Mouse (Mus musculus) neural tube, embryonic 12.5 days (tissue): ENCODE measurements around the gene St6galnac4. TPM values are rescaled to one million over a fixed set of nuclear protein-coding genes. Genes with fewer than 3 reads are reported as not detected.
A peak's percentile ranks its signal among the peaks of the same experiment; 100 is the strongest.

Source experiments
- ATAC-seq: fragments of 200-750 bp; cut with Nextera tagmentation; 2 replicates; pipeline ENCODE4 v1.8.0; 2017; ENCODE audit warnings: low read depth, mild to moderate bottlenecking, moderate TSS enrichment, moderate library complexity; ENCODE audit not compliant: low FRiP score
- H3K27ac ChIP-seq: fragments of 300-500 bp; sonication (generic); 2 replicates; pipeline ENCODE4 v1.5.1; 2016
- H3K27me3 ChIP-seq: fragments of 300-500 bp; sonication (generic); replicated peaks from 2 replicates; pipeline ENCODE4 v1.6.1; 2016; ENCODE audit warnings: mild to moderate bottlenecking
- H3K36me3 ChIP-seq: fragments of 300-500 bp; sonication (generic); 2 replicates; pipeline ENCODE4 v1.6.1; 2016; ENCODE audit warnings: mild to moderate bottlenecking
- H3K4me1 ChIP-seq: fragments of 300-500 bp; sonication (generic); 2 replicates; pipeline ENCODE4 v1.6.1; 2016
- H3K4me2 ChIP-seq: fragments of 300-500 bp; sonication (generic); replicated peaks from 2 replicates; pipeline ENCODE4 v1.6.1; 2016; ENCODE audit warnings: mild to moderate bottlenecking
- H3K4me3 ChIP-seq: fragments of 300-500 bp; sonication (generic); 2 replicates; pipeline ENCODE4 v1.5.1; 2016
- H3K9ac ChIP-seq: fragments of 300-500 bp; sonication (generic); 2 replicates; pipeline ENCODE4 v1.6.1; 2016; ENCODE audit warnings: mild to moderate bottlenecking
- H3K9me3 ChIP-seq: fragments of 300-500 bp; sonication (generic); 2 replicates; pipeline ENCODE4 v1.6.1; 2016; ENCODE audit warnings: mild to moderate bottlenecking
- WGBS: fragments of 180-500 bp; shearing (Covaris S2); methylation state at CpG from one replicate; pipeline ENCODE4 v1.1.7; 2016; 5-methylcytosine and 5-hydroxymethylcytosine counted together
- polyA plus RNA-seq: library from polyadenylated mRNA; unstranded; fragments of >200 nt; fragmentation: Nextera tagmentation; extraction: Ambion mirVana; gene quantifications from 2 replicates; pipeline ENCODE4 v1.2.1, GENCODE M21; 2016

The St6galnac4 gene
- polyA plus RNA-seq, 1 experiment from 2014 or later: 21.4 TPM

DNA sequence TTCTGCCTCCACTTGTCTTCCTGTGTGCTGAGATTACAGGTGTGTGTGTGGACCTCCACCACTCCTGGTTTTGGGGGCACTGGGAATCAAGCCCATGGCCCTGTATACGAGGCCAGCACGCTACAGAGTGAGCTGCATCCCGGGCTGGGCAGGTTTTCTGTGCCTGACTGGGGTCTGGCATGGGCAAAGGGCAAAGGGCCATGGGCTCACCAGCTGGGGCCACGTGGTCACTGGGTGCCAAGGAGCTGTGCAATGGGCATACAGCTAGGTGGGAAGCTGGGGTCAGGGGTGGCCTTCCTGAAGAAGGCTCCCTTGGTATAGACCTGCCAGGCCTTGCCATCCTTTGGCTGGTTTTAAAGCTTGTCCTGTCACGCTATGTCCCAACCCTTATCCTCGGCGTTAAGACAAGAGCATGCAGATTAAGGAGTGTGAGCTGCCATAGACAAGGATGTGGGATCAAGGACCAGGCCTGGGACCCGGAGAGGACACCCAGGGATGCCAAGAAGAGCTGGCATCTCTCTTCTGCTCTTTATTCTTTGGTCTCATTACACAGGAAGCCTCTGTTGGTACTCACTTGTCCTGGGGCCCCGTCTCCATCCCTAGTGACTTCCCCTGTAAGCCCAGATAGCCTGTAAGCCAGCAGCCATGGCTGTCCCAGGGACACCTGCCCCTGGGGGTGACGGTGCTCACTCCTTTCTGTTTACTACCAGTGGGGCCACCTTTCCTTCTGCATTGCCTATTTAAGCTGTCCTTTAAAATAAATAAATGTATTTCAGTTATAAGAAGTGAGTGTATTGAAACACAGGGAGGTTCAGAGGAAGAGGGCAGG lies 47.6 kb downstream of the St6galnac4 start:
- Histone ChIP-seq H3K4me3 (no peak overlapping the region), H3K27ac (no peak overlapping the region), H3K27me3 (no peaks in the 10 kb centered on the region), H3K4me1 (peaks cover 9% of the 10 kb centered on the region), H3K4me2 (no peak overlapping the region), H3K36me3 (0 out of 2 replicates have a peak, but pooled peaks cover 4% of the 10 kb centered on the region), H3K9me3 (no peaks in the 10 kb centered on the region), H3K9ac (no peak overlapping the region)
- ATAC-seq: no peak
- 81% methylated on average over 10 of the region's 10 CpGs for WGBS

DNA sequence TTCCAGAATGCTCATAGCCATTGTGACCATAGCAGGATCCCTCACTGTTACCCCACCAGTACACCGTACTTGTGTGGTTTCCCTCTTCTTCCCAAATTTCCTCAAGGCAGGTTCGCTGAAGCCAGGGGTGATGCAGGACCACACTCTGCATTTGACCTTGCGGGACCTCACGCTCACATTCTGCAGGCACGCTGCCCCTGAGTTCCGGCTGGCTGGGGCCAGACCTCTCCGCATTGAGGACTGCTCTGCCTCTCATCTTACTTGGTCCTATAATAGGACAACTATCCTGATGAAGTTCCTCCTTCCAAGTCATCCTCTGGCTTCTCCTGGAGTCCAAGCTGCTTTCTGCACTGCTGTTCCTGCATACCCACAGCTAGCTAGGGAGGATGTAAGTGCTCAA lies 49.7 kb downstream of the St6galnac4 start:
- no peak overlapping the region for H3K4me3 ChIP-seq
- ATAC-seq: no peak
- no peak overlapping the region for H3K9ac ChIP-seq
- H3K4me2 ChIP-seq: no peak overlapping the region
- 92% methylated on average over 7 of the region's 7 CpGs for WGBS
- no peak overlapping the region for H3K27ac ChIP-seq
- peaks cover 7% of the 10 kb centered on the region for H3K4me1 ChIP-seq
- no peaks in the 10 kb centered on the region for H3K9me3 ChIP-seq
- H3K27me3 ChIP-seq: no peaks in the 10 kb centered on the region
- 0 out of 2 replicates have a peak, but pooled peaks cover 4% of the 10 kb centered on the region for H3K36me3 ChIP-seq

DNA sequence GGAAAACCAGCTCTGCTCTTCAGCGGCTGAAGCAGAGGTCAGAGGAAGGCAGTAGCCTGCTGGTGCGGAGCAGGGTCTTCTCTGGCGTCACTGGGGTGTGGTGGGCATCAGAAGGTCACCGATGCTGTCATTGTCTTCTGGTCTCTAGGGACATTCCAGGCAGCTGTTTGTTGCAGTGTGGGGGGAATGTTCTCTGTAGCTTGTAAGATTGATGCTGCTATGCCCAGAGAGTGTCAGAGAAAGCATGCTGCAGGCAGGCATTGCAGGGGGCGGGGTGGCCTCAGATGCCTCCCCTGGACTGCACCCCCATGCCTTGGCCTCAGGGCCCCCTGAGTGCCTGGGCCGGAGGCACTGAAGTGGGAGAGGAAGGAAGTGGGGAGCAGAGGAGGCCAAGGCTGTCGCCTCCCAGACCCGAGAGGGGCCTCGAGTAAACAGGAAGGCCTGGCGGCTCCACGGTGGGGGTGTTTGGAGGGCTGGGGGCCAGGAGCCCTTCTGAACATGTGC lies 50.9 kb downstream of the St6galnac4 start:
- no peak overlapping the region for H3K27ac ChIP-seq
- peaks cover 7% of the 10 kb centered on the region for H3K4me1 ChIP-seq
- no peaks in the 10 kb centered on the region for H3K27me3 ChIP-seq
- no peak overlapping the region for H3K4me2 ChIP-seq
- ATAC-seq: no peak
- WGBS: 33% methylated on average over 11 of the region's 11 CpGs
- no peaks in the 10 kb centered on the region for H3K9me3 ChIP-seq
- 0 out of 2 replicates have a peak, but pooled peaks cover 4% of the 10 kb centered on the region for H3K36me3 ChIP-seq
- no peak overlapping the region for H3K4me3 ChIP-seq
- H3K9ac ChIP-seq: no peak overlapping the region; the same call in 1 of the 2 replicates

DNA sequence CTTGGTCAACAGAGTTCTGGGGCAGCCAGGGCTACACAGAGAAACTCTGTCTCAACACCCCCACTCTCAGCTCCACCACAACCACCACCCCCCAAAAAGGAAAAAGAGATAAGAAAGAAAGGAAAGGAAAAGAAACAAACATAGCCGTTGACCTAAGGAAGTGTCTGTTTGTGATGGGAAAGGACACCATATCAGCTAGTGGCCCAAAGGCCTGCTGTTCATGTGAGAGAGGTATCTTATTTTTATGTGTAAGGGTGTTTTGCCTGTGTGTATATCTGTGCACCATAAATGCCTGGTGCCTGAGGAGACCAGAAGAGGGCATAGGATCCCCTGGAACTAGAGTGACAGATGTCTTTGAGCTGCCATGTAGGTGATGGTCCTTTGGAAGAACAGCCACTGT lies 52.7 kb downstream of the St6galnac4 start:
- 81% methylated on average over 1 of the region's 1 CpGs for WGBS
- H3K27ac ChIP-seq: no peak overlapping the region

DNA sequence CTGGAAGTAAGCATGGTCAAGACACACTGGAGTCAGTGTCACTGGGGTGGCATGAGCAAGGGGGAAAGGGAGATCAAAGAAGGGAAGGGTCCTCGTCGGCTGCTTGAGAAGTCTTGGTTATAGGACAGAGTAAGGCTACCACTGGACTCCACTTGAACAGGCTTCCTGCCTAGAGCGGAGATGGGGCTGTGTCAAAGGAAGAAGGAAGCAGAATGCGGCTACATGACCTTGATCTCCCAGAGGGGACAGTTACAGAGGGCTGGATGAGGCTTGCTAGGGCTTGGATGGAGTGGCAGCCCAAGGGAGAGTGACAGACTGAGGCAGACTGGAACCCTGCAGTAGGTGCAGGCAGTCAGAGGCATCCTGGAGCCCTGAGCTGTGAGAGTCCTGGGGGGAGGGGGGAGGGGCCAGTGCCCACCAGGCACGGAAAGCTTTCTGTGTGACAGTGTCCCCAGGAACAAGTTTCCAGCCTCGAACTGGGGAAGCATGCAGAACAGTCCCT lies 53.7 kb downstream of the St6galnac4 start:
- ATAC-seq: no peak
- H3K27ac ChIP-seq: no peak overlapping the region
- peaks cover 7% of the 10 kb centered on the region for H3K4me1 ChIP-seq
- H3K4me2 ChIP-seq: no peak overlapping the region
- H3K27me3 ChIP-seq: no peaks in the 10 kb centered on the region
- H3K9ac ChIP-seq: no peak overlapping the region
- 63% methylated on average over 6 of the region's 6 CpGs for WGBS
- no peaks in the 10 kb centered on the region for H3K36me3 ChIP-seq
- no peaks in the 10 kb centered on the region for H3K9me3 ChIP-seq
- H3K4me3 ChIP-seq: no peak overlapping the region

More for the DNA sequence above, 52.7 kb downstream of the St6galnac4 start:
- no peak overlapping the region for H3K4me3 ChIP-seq
- H3K9ac ChIP-seq: no peak overlapping the region
- H3K4me1 ChIP-seq: peaks cover 7% of the 10 kb centered on the region
- H3K36me3 ChIP-seq: 0 out of 2 replicates have a peak, but pooled peaks cover 1% of the 10 kb centered on the region
- H3K4me2 ChIP-seq: no peak overlapping the region
- no peaks in the 10 kb centered on the region for H3K9me3 ChIP-seq
- ATAC-seq: no peak
- no peaks in the 10 kb centered on the region for H3K27me3 ChIP-seq

DNA sequence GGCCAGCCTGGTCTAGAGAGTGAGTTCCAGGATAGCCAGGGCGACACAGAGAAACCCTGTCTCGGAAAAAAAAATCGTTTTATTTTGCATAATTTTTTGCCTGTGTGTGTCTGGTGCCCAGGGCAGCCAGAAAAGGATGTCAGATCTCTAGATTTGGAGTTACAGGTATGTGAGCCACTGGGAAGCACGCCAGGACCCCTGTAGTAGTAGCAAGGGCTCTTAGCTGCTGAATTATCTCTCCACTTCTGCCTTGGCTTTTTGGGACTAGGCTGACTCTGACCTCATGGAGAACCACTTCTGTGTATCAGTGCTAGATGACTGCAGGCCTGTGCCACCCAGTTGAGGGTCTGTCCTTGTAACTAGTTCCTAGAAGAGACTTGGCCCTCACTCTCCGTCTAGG lies 54.9 kb downstream of the St6galnac4 start:
- Histone ChIP-seq H3K27ac (no peak overlapping the region), H3K27me3 (no peaks in the 10 kb centered on the region), H3K4me2 (no peak overlapping the region), H3K36me3 (no peaks in the 10 kb centered on the region), H3K9me3 (no peaks in the 10 kb centered on the region), H3K4me3 (no peak overlapping the region), H3K4me1 (peaks cover 10% of the 10 kb centered on the region), H3K9ac (no peak overlapping the region)
- 84% methylated on average over 5 of the region's 5 CpGs for WGBS
- ATAC-seq: no peak

DNA sequence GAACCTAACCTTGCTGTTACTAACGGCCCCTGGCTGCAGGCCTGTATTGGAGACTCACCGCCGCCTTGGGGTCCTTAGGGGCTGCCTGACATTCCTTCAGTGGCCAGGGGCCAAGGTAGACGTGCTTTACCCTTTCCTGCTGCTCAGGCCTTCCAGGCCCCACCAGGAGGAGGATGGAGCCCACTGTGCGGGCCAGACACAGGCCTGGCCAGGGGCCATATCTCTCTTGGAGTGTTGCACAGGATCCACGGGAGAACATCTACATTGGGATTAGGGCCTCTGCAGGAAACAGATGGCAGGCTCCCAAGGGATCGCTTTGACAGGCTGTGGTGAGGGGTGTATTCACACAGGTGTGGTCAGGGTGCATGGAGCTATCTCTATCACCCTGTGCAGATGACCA lies 55.9 kb downstream of the St6galnac4 start:
- Histone ChIP-seq H3K4me3 (no peak overlapping the region), H3K4me2 (no peak overlapping the region), H3K36me3 (no peaks in the 10 kb centered on the region), H3K9ac (no peak overlapping the region), H3K9me3 (no peaks in the 10 kb centered on the region), H3K4me1 (peaks cover 8% of the 10 kb centered on the region), H3K27ac (no peak overlapping the region), H3K27me3 (no peaks in the 10 kb centered on the region)
- no peak for ATAC-seq
- 79% methylated on average over 7 of the region's 7 CpGs for WGBS

DNA sequence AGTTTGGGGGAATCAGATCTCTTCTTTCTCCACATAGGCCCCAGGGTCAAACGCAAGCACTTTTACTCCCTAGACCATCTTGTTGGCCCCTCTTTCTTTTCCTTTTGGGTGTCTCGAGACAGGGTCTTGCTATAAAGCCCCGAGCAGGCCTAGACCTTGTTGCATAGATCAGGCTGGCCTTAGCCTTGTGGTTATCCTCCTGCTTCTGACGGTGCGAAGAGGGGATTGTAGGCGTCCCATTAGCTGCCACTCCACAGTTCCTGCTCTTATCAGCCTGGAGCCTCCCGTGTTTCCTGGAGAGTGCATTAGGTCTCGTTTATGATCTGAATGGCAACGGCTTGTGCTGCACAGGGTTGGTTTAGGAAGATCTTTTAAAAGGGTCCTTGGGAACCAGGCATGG lies 57.2 kb downstream of the St6galnac4 start:
- Histone ChIP-seq H3K36me3 (no peaks in the 10 kb centered on the region), H3K4me1 (peaks cover 3% of the 10 kb centered on the region; the same call in 1 of the 2 replicates), H3K4me2 (no peak overlapping the region), H3K27ac (no peak overlapping the region), H3K9ac (no peak overlapping the region), H3K4me3 (no peak overlapping the region), H3K9me3 (no peaks in the 10 kb centered on the region), H3K27me3 (no peaks in the 10 kb centered on the region)
- no peak for ATAC-seq
- 80% methylated on average over 9 of the region's 9 CpGs for WGBS

DNA sequence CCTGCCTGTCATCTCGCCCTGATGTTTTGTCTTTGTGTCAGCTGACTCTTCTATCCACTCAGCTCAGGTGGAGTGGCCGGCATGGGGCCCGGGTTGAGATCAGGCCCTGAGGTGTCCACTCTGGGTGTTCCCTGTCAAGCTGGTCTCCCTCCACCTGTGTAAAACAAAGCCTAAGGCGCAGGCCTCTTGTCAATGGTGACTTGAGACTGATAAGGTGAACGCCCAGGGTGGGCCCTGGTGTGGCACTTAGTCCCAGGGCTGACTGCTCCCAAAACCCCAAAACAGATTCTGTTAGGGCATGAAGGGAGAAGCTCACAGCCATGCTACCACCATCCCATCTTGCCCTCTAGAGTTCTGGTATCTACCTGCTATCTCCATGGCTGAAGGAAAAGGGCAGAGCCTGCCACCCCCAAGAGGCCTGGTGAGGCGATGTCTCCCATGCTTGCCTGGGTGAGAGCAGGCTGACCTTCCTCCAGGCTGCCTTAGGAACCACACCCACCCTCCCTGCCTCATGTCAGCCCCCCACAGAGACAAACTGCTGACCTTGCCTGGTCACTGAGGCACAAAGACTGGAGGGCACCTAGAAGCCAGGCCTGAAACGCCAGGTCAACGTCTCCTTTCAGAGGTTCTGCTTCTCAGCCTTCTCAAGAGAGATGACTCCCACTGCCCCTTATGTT lies 58.0 kb downstream of the St6galnac4 start:
- H3K27me3 ChIP-seq: no peaks in the 10 kb centered on the region
- no peak for ATAC-seq
- no peak overlapping the region for H3K9ac ChIP-seq
- H3K4me3 ChIP-seq: no peak overlapping the region
- no peaks in the 10 kb centered on the region for H3K36me3 ChIP-seq
- no peak overlapping the region for H3K4me2 ChIP-seq
- no peaks in the 10 kb centered on the region for H3K9me3 ChIP-seq
- no peak overlapping the region for H3K27ac ChIP-seq
- 89% methylated on average over 8 of the region's 8 CpGs for WGBS
- peaks cover 3% of the 10 kb centered on the region; the same call in 1 of the 2 replicates for H3K4me1 ChIP-seq

DNA sequence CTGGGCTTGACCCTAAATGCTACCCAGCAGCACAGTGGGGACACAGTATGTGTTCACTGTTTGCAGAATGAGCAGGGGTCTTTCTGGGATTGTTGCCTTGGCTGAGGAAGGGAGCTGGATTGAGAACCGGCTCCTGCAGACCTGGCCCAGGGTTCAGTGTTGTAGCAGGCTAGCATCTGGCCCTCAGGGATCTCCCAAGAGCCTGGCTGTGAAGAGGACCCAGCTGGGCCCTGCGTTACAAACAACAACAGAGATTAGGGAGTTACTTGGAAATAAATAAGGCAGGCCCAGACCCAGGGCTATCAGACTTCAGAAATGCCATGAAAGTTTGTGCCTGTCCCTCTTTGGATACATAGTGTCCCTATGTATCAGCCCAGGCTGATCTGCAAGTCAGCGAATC lies 58.8 kb downstream of the St6galnac4 start:
- WGBS: 82% methylated on average over 3 of the region's 3 CpGs
- no peak overlapping the region for H3K27ac ChIP-seq
- ATAC-seq: no peak
- no peaks in the 10 kb centered on the region for H3K27me3 ChIP-seq
- no peaks in the 10 kb centered on the region for H3K36me3 ChIP-seq
- no peak overlapping the region for H3K4me2 ChIP-seq
- no peaks in the 10 kb centered on the region for H3K9me3 ChIP-seq
- no peak overlapping the region for H3K9ac ChIP-seq
- H3K4me1 ChIP-seq: peaks cover 3% of the 10 kb centered on the region; the same call in 1 of the 2 replicates
- H3K4me3 ChIP-seq: no peak overlapping the region

DNA sequence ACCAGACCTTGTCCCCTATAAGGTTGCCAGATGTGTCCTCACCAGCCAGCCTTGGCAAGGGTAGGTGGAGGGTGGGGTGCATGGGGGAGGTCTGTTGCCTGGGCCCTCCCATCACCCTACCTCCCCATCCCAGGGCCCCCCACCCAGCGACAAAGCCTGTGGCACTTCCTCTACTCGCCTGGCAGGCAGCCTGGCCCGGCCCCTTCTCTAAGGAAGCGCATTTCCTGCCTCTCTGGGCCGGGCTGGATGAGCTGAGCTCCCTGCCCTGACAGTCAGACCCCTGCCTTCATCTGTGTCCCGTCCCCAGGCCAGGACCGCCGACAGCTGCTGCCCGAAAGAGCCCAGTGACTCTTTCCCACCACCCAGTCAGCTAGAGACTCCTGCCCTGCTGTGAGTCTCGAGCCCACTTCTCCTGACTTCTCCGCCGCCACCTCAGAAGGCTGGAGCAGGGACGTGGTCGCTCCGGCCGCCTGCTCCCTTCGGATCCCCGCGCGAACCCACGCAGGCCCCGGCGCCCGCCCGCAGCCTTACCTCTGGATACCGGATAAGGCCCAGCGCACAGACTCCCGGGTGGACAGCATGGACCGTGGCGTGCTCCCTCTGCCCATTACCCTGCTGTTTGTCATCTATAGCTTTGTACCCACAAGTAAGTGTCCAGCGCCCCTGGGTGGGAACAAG lies 59.6 kb downstream of the St6galnac4 start, which contains the start of gene Eng:
Eng (plus strand) TSS at position 217 of the 678 bp plus-strand sequence.
- Histone ChIP-seq H3K9me3 (no peaks in the 10 kb centered on the region), H3K4me3 (peak within 1 kb of the TSS; percentile 16; the same call in 1 of the 2 replicates), H3K4me1 (peaks cover 3% of the 10 kb centered on the region; the same call in 1 of the 2 replicates), H3K4me2 (peak within 1 kb of the TSS; percentile 13; the same call in 1 of the 2 replicates), H3K36me3 (no peaks in the 10 kb centered on the region), H3K9ac (peak within 1 kb of the TSS; percentile 40; the same call in 1 of the 2 replicates), H3K27me3 (no peaks in the 10 kb centered on the region), H3K27ac (no peak within 1 kb of the TSS)
- ATAC-seq: no peak
- WGBS: 61% methylated on average over 31 of the region's 31 CpGs
